Mouse (Mus musculus) stomach, embryonic 16.5 days (tissue): ENCODE data around the gene Ccs. TPM values are rescaled to one million over a fixed set of nuclear protein-coding genes. Genes with fewer than 3 reads are reported as not detected.
A peak's percentile ranks its signal among the peaks of the same experiment; 100 is the strongest.
"Not testable (repeated sequence)": the region's sequence is repeated elsewhere in the genome, so short reads cannot be mapped to it uniquely, and the experiment has no call there.

Experiments
- ATAC-seq: fragments of 200-750 bp; cut with Nextera tagmentation; 2 replicates; pipeline ENCODE4 v1.8.0; 2017; ENCODE audit warnings: moderate number of reproducible peaks, moderate TSS enrichment; ENCODE audit not compliant: insufficient read depth, low FRiP score
- H3K27ac ChIP-seq: fragments of 300-500 bp; sonication (generic); 2 replicates; pipeline ENCODE4 v1.5.1; 2014; ENCODE audit warnings: low read length
- H3K27me3 ChIP-seq: fragments of 300-500 bp; sonication (generic); 2 replicates; pipeline ENCODE4 v1.6.1; 2014; ENCODE audit warnings: low read length, control low read depth, mixed read lengths; ENCODE audit not compliant: control insufficient read depth, insufficient read depth
- H3K36me3 ChIP-seq: fragments of 300-500 bp; sonication (generic); 2 replicates; pipeline ENCODE4 v1.6.1; 2014; ENCODE audit warnings: low read length; ENCODE audit not compliant: control insufficient read depth, insufficient read depth
- H3K4me1 ChIP-seq: fragments of 300-500 bp; sonication (generic); 2 replicates; pipeline ENCODE4 v1.6.1; 2014; ENCODE audit warnings: low read length, control low read depth, mixed read lengths; ENCODE audit not compliant: control insufficient read depth, insufficient read depth
- H3K4me2 ChIP-seq: fragments of 300-500 bp; sonication (generic); 2 replicates; pipeline ENCODE4 v1.6.1; 2014; ENCODE audit warnings: low read depth, low read length, mixed read lengths
- H3K4me3 ChIP-seq: fragments of 300-500 bp; sonication (generic); replicated peaks from 2 replicates; pipeline ENCODE4 v1.5.1; 2014; ENCODE audit warnings: mild to moderate bottlenecking, low read length
- H3K9ac ChIP-seq: fragments of 300-500 bp; sonication (generic); 2 replicates; pipeline ENCODE4 v1.6.1; 2014; ENCODE audit warnings: low read length
- H3K9me3 ChIP-seq: fragments of 300-500 bp; sonication (generic); replicated peaks from 2 replicates; pipeline ENCODE4 v1.6.1; 2016; ENCODE audit warnings: low read length, control low read depth; ENCODE audit not compliant: control insufficient read depth
- WGBS: fragments of 180-500 bp; shearing (Covaris S2); extraction: QIAGEN DNeasy Blood & Tissue Kit; methylation state at CpG from one replicate; pipeline ENCODE4 v1.1.7; 2014; 5-methylcytosine and 5-hydroxymethylcytosine counted together
- polyA plus RNA-seq: library from polyadenylated mRNA; unstranded; fragments of >200 nt; fragmentation: Nextera tagmentation; extraction: Ambion mirVana; gene quantifications from 2 replicates; pipeline ENCODE4 v1.2.1, GENCODE M21; 2015

Ccs gene
- polyA plus RNA-seq, 1 experiment from 2014 or later = 60.3 TPM

DNA sequence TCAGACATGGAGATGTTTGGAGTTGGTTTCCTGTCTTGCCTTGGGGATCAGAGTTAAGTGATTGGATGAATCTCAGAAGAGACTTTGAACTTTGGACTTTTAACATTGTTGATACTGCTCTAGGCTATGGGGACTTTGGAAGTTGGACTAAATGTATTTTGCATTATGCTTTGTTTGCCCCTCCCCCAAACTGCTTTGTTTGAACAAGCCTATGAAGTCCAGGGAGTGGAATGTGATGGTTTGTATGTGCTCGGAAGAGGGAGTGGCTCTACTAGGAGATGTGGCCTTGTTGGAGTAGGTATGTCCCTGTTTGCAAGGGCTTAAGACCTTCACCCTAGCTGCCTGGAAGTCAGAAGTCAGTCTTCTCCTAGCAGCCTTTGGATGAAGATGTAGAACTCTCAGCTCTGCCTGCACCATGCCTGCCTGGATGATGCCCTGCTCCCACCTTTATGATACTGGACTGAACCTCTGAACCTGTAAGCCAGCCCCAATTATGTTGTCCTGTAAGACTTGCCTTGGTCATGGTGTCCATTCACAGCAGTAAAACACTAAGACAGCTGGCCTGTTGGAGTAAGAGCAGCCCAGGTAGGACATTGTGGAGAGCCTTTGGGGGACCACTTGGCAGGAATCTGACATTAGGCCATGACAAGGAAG lies 21.8 kb downstream of the Ccs start:
- Histone ChIP-seq H3K9me3 (no peaks in the 10 kb centered on the region), H3K36me3 (no peaks in the 10 kb centered on the region), H3K4me1 (peaks cover 6% of the 10 kb centered on the region; the same call in 1 of the 2 replicates), H3K27me3 (no peaks in the 10 kb centered on the region), H3K4me3 (no peak overlapping the region), H3K4me2 (no peak overlapping the region), H3K9ac (no peak overlapping the region), H3K27ac (peak overlapping the region; percentile 66)
- WGBS = 28% methylated on average over 1 of the region's 1 CpGs
- ATAC-seq = peak; percentile 66

DNA sequence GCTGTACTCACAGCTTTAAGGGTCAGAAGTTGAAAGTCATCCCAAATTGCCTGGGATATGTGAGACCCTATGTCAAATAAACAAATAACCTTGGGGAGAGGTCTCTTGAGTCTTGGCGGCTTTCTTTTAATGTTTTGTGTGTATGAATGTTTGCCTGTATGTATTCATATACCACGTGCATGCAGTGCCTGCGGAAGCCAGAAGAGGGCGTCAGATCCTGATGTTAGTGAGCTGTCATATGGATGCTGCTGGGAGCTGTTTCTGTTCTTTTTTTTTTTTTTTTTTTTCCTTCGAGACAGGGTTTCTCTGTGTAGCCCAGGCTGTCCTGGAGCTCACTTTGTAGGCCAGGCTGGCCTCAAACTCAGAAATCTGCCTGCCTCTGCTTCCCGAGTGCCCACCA lies 26.1 kb downstream of the Ccs start:
- H3K4me1 ChIP-seq = peaks cover 19% of the 10 kb centered on the region
- no peak overlapping the region for H3K4me3 ChIP-seq
- H3K27me3 ChIP-seq = no peaks in the 10 kb centered on the region
- WGBS = 82% methylated on average over 5 of the region's 6 CpGs
- no peak for ATAC-seq
- no peak overlapping the region for H3K27ac ChIP-seq
- H3K36me3 ChIP-seq = no peaks in the 10 kb centered on the region
- no peak overlapping the region for H3K4me2 ChIP-seq
- no peaks in the 10 kb centered on the region for H3K9me3 ChIP-seq
- H3K9ac ChIP-seq = no peak overlapping the region

DNA sequence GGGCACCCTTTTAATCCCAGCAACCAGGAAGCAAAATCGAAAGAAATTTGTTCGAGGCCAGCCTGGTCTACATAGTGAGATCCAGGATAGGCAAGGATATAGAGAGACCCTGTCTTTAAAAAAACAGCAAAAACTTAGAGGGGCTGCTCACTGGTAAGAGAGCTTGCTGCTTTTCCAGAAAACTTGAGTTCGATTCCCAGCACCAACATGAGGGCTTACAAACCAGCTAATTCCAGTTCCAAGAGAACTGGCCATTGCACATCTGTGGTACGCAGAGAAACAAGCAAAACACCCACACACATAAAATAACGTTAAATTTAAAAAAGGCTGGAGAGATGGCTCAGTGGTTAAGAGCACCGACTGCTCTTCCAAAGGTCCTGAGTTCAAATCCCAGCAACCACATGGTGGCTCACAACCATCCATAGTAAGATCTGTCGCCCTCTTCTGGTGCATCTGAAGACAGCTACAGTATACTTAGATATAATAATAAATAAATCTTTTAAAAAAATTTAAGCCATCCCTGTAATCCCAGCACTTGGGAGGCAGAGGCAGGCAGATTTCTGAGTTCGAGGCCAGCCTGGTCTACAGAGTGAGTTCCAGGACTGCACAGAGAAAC lies 26.7 kb downstream of the Ccs start:
- ATAC-seq, H3K27me3 ChIP-seq, H3K36me3 ChIP-seq, H3K9me3 ChIP-seq: not testable (repeated sequence)
- WGBS = 75% methylated on average over 8 of the region's 8 CpGs
- peak overlapping the region; percentile 93 for H3K27ac ChIP-seq
- peak overlapping the region; percentile 80 for H3K9ac ChIP-seq
- peak overlapping the region; percentile 97 for H3K4me3 ChIP-seq
- peaks cover 18% of the 10 kb centered on the region for H3K4me1 ChIP-seq
- peak overlapping the region; percentile 52 for H3K4me2 ChIP-seq

DNA sequence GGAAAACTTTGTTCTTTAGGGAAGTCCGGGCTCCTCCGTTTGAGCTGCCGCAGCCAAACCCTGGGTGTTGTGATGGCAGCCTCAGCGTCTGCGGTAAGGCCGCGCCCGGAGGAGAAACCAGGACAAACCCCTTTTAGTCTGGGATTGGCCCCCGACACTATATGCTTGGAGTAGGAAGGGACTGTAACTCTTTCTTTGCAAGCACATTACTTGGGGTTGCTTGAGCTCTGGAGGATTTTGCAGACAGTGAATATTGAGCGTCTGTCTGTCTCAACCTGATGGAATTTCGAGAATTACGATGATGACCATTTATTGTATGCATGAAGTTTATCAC lies 27.3 kb downstream of the Ccs start:
- Histone ChIP-seq H3K4me2 (peak overlapping the region; percentile 52), H3K27me3 (no peaks in the 10 kb centered on the region), H3K9me3 (no peaks in the 10 kb centered on the region), H3K4me3 (peak overlapping the region; percentile 97), H3K27ac (peak overlapping the region; percentile 93), H3K9ac (peak overlapping the region; percentile 80), H3K36me3 (no peaks in the 10 kb centered on the region), H3K4me1 (peaks cover 18% of the 10 kb centered on the region)
- no peak for ATAC-seq
- WGBS = 3% methylated on average over 12 of the region's 12 CpGs

DNA sequence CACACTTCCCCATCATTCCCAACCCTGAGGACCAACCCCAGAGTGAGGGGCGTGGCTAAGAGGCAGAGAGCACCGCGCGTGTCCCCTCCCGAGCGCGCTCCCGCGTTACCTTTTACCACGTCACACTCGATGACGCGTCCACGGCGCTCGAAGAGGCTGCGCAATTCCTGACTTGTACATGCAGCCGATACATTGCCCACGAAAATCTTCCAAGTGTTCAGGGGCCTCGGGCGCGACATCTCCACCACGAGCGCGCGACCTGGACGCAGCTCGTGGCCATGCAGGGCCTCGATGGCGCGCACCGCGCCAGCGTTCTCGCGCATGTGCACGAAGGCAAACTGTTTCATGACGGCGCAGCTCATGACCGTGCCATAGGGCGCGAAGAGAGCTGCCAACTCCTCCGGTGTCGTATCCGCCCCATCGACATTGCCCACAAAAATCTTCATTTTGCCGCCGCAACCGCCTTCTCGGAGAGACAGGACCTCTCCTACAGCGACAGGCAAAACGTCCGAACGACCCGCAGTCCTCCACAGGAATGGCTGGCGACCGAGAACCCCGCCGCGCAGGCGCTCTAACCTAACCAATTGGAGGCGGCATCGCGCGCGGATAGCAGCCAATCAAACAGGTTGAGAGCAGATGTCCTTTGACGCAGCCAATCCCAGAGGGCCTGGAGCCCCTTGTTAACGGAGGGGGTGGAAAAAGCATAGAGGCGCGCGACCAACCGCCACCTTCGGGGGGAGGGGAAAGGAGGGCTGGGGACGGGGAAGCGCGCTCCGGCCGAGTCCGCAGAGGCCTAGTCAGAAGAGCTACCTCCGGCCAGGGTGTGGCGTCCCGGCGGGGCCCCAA lies 27.8 kb downstream of the Ccs start, which contains the start of the genes Gm21992 and Rbm14:
Gene Gm21992, minus strand, starts transcription at position 550 of the 846 bp plus-strand sequence.
Gene Rbm14, minus strand, starts transcription at position 572 of the 846 bp plus-strand sequence.
- Histone ChIP-seq H3K36me3 (no peaks in the 10 kb centered on the region), H3K4me2 (peak within 1 kb of the TSS; percentile 61), H3K9ac (peak within 1 kb of the TSS; percentile 80), H3K9me3 (no peaks in the 10 kb centered on the region), H3K4me3 (peak within 1 kb of the TSS; percentile 97), H3K27ac (peak within 1 kb of the TSS; percentile 94), H3K4me1 (peaks cover 18% of the 10 kb centered on the region), H3K27me3 (no peaks in the 10 kb centered on the region)
- ATAC-seq = peak; percentile 97
- WGBS = under 1% methylated on average over 83 of the region's 83 CpGs

DNA sequence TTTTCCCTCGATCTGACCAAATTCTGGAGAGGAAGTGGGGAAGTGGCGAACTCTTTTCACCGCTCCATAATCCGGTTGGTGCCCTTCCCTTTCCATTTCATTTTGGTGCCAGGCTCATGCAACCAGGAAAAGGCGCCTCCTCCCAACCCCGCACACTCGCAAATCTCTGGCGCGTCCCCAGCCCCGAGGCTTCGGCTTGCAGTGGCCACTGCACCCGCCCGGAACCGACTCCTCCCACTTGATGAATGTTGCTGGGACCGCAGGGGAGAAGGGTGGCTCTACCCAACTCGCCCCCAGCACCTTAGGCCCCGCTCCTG lies 28.4 kb downstream of the Ccs start:
- no peak for ATAC-seq
- Histone ChIP-seq H3K4me3 (peak overlapping the region; percentile 97), H3K27ac (peak overlapping the region; percentile 94), H3K4me2 (peak overlapping the region; percentile 61), H3K4me1 (peaks cover 18% of the 10 kb centered on the region), H3K36me3 (no peaks in the 10 kb centered on the region), H3K27me3 (no peaks in the 10 kb centered on the region), H3K9ac (peak overlapping the region; percentile 79), H3K9me3 (no peaks in the 10 kb centered on the region)
- WGBS = 0% methylated on average over 17 of the region's 17 CpGs

DNA sequence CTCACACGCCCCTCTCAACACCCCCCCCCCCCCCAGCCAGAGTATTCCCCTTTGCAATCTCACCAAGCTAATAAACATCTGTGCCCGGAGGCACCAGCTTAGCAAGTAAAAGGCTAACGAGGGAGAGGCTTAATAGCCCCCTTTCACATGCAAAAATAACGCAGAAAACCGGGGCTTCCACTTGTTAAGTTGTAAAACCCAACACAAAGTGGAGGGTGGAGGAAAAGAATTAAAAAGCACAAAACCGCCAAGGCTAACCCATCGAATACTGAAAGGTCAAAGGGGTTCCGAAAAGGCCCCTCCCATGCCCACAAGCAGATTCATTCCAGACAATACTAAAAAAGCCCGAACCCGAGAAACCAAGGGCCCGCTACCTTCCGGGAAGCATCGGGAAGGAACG lies 28.8 kb downstream of the Ccs start:
- H3K27ac ChIP-seq = peak overlapping the region; percentile 94
- H3K9ac ChIP-seq = peak overlapping the region; percentile 79
- no peaks in the 10 kb centered on the region for H3K27me3 ChIP-seq
- no peaks in the 10 kb centered on the region for H3K9me3 ChIP-seq
- H3K36me3 ChIP-seq = no peaks in the 10 kb centered on the region
- WGBS = under 1% methylated on average over 14 of the region's 14 CpGs
- H3K4me1 ChIP-seq = peaks cover 18% of the 10 kb centered on the region
- H3K4me3 ChIP-seq = peak overlapping the region; percentile 97
- H3K4me2 ChIP-seq = peak overlapping the region; percentile 61
- ATAC-seq = no peak

DNA sequence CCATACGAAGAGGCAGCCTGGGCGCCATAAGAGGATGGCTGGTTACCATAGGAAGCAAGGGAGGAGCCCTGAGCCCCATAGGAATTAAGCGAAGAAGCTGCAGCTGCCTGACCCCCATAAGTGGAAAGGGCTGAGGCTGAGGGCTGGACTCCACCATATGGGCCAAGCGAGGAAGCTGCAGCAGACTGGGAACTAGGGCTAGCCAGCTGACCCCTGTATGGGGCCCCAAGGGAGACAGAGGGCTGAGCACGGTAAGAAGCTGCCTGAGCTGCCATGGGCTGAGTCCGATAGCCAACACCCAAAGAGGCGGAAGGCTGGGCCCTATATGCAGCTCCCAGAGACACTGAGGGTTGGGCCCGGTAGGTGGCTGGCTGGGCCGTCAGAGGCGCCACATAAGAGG lies 35.8 kb downstream of the Ccs start:
- no peaks in the 10 kb centered on the region for H3K27me3 ChIP-seq
- no peak overlapping the region for H3K4me2 ChIP-seq
- peak; percentile 47; the same call in 1 of the 2 replicates for ATAC-seq
- WGBS = 70% methylated on average over 10 of the region's 10 CpGs
- H3K9ac ChIP-seq = no peak overlapping the region
- no peak overlapping the region for H3K4me3 ChIP-seq
- H3K9me3 ChIP-seq = no peaks in the 10 kb centered on the region
- H3K36me3 ChIP-seq = peaks cover 26% of the 10 kb centered on the region
- H3K4me1 ChIP-seq = peaks cover 5% of the 10 kb centered on the region
- no peak overlapping the region for H3K27ac ChIP-seq

DNA sequence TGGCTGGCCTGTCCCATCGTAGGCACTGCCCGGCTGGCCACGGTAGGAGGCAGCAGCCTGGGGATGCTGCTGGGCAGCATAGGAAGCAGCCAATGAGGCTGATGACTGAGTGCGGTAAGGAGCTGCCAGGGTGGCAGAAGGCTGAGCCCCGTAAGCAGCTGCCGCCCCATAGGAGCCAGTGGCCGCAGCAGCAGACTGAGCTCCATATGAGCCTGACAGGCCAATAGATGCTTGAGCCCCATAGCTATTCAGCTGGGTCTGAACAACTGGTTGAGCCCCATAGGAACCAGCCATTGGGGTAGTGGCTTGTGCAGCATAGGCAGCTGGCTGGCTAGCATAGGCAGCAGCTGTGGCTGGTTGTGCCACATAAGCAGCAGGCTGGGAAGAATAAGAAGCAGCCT lies 36.4 kb downstream of the Ccs start:
- Histone ChIP-seq H3K4me2 (no peak overlapping the region), H3K27ac (no peak overlapping the region), H3K36me3 (peaks cover 26% of the 10 kb centered on the region), H3K9me3 (no peaks in the 10 kb centered on the region), H3K9ac (no peak overlapping the region), H3K4me3 (no peak overlapping the region), H3K27me3 (no peaks in the 10 kb centered on the region), H3K4me1 (no peaks in the 10 kb centered on the region; the same call in 1 of the 2 replicates)
- WGBS = 95% methylated on average over 7 of the region's 7 CpGs
- ATAC-seq = no peak
